Mouse (Mus musculus) midbrain, embryonic 16.5 days (tissue): Measurements from ENCODE around the gene Lims1. TPM values are rescaled to one million over a fixed set of nuclear protein-coding genes. Genes with fewer than 3 reads are reported as not detected.

Experiments
- ATAC-seq: fragments of 200-750 bp; cut with Nextera tagmentation; 2 replicates; pipeline ENCODE4 v1.8.0; 2017; ENCODE audit warnings: moderate TSS enrichment
- H3K27ac ChIP-seq: fragments of 300-500 bp; sonication (generic); 2 replicates; pipeline ENCODE4 v1.5.1; 2014; ENCODE audit warnings: mild to moderate bottlenecking, low read length, mixed read lengths
- H3K27me3 ChIP-seq: fragments of 300-500 bp; sonication (generic); 2 replicates; pipeline ENCODE4 v1.6.1; 2014; ENCODE audit warnings: low read depth, low read length, mixed read lengths; ENCODE audit not compliant: control insufficient read depth, insufficient read depth
- H3K36me3 ChIP-seq: fragments of 300-500 bp; sonication (generic); 2 replicates; pipeline ENCODE4 v1.6.1; 2014; ENCODE audit warnings: mild to moderate bottlenecking, low read length, moderate library complexity, mixed read lengths; ENCODE audit not compliant: control insufficient read depth, insufficient read depth
- H3K4me1 ChIP-seq: fragments of 300-500 bp; sonication (generic); 2 replicates; pipeline ENCODE4 v1.6.1; 2014; ENCODE audit warnings: mild to moderate bottlenecking, low read length, mixed read lengths; ENCODE audit not compliant: control insufficient read depth, insufficient read depth
- H3K4me2 ChIP-seq: fragments of 300-500 bp; sonication (generic); 2 replicates; pipeline ENCODE4 v1.6.1; 2014; ENCODE audit warnings: mild to moderate bottlenecking, low read length, mixed read lengths
- H3K4me3 ChIP-seq: fragments of 300-500 bp; sonication (generic); 2 replicates; pipeline ENCODE4 v1.5.1; 2014; ENCODE audit warnings: low read depth, mild to moderate bottlenecking, low read length, moderate library complexity, mixed read lengths
- H3K9ac ChIP-seq: fragments of 300-500 bp; sonication (generic); 2 replicates; pipeline ENCODE4 v1.6.1; 2014; ENCODE audit warnings: low read depth, low read length, mixed read lengths
- H3K9me3 ChIP-seq: fragments of 300-500 bp; sonication (generic); replicated peaks from 2 replicates; pipeline ENCODE4 v1.6.1; 2014; ENCODE audit warnings: mild to moderate bottlenecking, low read length, mixed read lengths; ENCODE audit not compliant: control insufficient read depth, poor library complexity, severe bottlenecking
- WGBS: fragments of 180-500 bp; shearing (Covaris S2); extraction: QIAGEN DNeasy Blood & Tissue Kit; methylation state at CpG from one replicate; pipeline ENCODE4 v1.1.7; 2014; 5-methylcytosine and 5-hydroxymethylcytosine counted together
- polyA plus RNA-seq: library from polyadenylated mRNA; unstranded; fragments of >200 nt; fragmentation: Nextera tagmentation; extraction: Ambion mirVana; gene quantifications from 2 replicates; pipeline ENCODE4 v1.2.1, GENCODE M21; 2015

Gene Lims1
- polyA plus RNA-seq, result 47.1 and 54.0 TPM in 2 replicates

GRCm38 (mm10) chr10:58323028-58323991, at the start of gene Lims1:
Gene Lims1, plus strand, starts transcription at chr10:58323466.
- Histone ChIP-seq H3K9ac (peak within 1 kb of the TSS; percentile 91), H3K9me3 (no peaks in the 10 kb centered on the region; the same call in 1 of the 2 replicates), H3K4me2 (peak within 1 kb of the TSS; percentile 67), H3K36me3 (no peaks in the 10 kb centered on the region), H3K4me3 (peak within 1 kb of the TSS; percentile 92), H3K27me3 (no peaks in the 10 kb centered on the region), H3K4me1 (peaks cover 22% of the 10 kb centered on the region), H3K27ac (peak within 1 kb of the TSS; percentile 82)
- ATAC-seq, result peak; percentile 98
- under 1% methylated on average over 85 of the region's 86 CpGs for WGBS

GRCm38 (mm10) chr10:58282238-58282637, 41.0 kb upstream of the Lims1 start:
- Histone ChIP-seq H3K4me1 (no peaks in the 10 kb centered on the region), H3K4me2 (no peak overlapping the region), H3K36me3 (peaks cover 38% of the 10 kb centered on the region), H3K9me3 (no peaks in the 10 kb centered on the region), H3K27me3 (no peaks in the 10 kb centered on the region), H3K4me3 (no peak overlapping the region), H3K27ac (no peak overlapping the region), H3K9ac (no peak overlapping the region)
- no peak for ATAC-seq
- WGBS, result 96% methylated on average over 7 of the region's 7 CpGs

DNA sequence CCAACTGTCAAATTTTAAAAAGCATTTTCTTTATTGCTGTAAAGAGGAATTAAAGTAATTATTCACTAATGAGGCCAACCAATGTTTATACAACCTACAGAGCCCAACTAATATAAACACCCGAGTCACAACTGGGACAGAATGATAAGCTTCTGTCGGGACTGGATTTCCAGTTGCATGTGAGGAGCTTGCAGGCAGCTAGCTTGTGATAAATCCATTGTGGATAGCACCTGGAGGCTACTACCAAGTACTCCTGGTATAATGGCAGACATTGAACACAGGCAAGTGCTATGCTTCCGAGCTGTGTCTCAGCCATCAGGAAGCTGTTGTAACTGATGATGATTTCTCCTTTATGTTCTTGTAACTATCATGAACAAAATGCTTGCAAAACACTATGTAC, 32.5 kb upstream of the Lims1 start:
- Histone ChIP-seq H3K27ac (no peak overlapping the region), H3K27me3 (no peaks in the 10 kb centered on the region), H3K9ac (no peak overlapping the region), H3K9me3 (no peaks in the 10 kb centered on the region), H3K4me2 (no peak overlapping the region), H3K36me3 (peaks cover 55% of the 10 kb centered on the region), H3K4me1 (no peaks in the 10 kb centered on the region), H3K4me3 (no peak overlapping the region)
- WGBS, result 94% methylated on average over 3 of the region's 3 CpGs
- no peak for ATAC-seq

GRCm38 (mm10) chr10:58294246-58294645, 29.0 kb upstream of the Lims1 start:
- H3K4me1 ChIP-seq, result no peaks in the 10 kb centered on the region
- H3K9ac ChIP-seq, result no peak overlapping the region
- H3K27ac ChIP-seq, result no peak overlapping the region
- H3K9me3 ChIP-seq, result no peaks in the 10 kb centered on the region
- 92% methylated on average over 3 of the region's 3 CpGs for WGBS
- no peak overlapping the region for H3K4me2 ChIP-seq
- no peak overlapping the region for H3K4me3 ChIP-seq
- no peak for ATAC-seq
- H3K27me3 ChIP-seq, result no peaks in the 10 kb centered on the region
- peaks cover 71% of the 10 kb centered on the region for H3K36me3 ChIP-seq

- H3K27ac ChIP-seq, result no peak overlapping the region
- H3K27me3 ChIP-seq, result no peaks in the 10 kb centered on the region
- H3K9ac ChIP-seq, result no peak overlapping the region
- no peak overlapping the region for H3K4me2 ChIP-seq
- 96% methylated on average over 3 of the region's 3 CpGs for WGBS
- no peak for ATAC-seq
- no peaks in the 10 kb centered on the region for H3K9me3 ChIP-seq
- no peaks in the 10 kb centered on the region for H3K4me1 ChIP-seq
- H3K4me3 ChIP-seq, result no peak overlapping the region
- H3K36me3 ChIP-seq, result peaks cover 70% of the 10 kb centered on the region
Measured at GRCm38 (mm10) chr10:58295605-58296004, 27.7 kb upstream of the Lims1 start.

DNA sequence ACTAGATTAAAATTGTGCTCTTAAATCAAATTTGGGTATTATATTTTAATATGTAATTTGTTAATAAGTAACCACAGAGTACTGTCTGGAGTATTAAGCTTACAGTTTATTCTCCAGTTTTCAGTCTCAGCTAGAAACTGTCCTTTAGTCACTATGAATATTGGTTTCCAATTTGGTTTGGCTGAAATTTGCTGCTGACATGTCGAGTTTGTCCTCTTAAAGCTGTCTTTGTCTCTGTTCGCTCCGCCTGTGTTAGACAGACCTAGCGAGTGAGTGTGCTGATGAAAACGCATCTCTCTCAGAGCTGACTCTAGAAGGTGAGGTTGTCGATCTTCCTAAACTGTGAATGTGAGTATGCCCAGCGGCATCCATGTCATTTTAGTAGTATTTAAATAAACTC, 18.3 kb upstream of the Lims1 start:
- no peaks in the 10 kb centered on the region for H3K9me3 ChIP-seq
- H3K4me2 ChIP-seq, result no peak overlapping the region
- 89% methylated on average over 7 of the region's 7 CpGs for WGBS
- H3K27me3 ChIP-seq, result no peaks in the 10 kb centered on the region
- H3K4me1 ChIP-seq, result no peaks in the 10 kb centered on the region
- H3K9ac ChIP-seq, result no peak overlapping the region
- H3K27ac ChIP-seq, result no peak overlapping the region
- no peak for ATAC-seq
- H3K36me3 ChIP-seq, result peaks cover 32% of the 10 kb centered on the region
- H3K4me3 ChIP-seq, result no peak overlapping the region

DNA sequence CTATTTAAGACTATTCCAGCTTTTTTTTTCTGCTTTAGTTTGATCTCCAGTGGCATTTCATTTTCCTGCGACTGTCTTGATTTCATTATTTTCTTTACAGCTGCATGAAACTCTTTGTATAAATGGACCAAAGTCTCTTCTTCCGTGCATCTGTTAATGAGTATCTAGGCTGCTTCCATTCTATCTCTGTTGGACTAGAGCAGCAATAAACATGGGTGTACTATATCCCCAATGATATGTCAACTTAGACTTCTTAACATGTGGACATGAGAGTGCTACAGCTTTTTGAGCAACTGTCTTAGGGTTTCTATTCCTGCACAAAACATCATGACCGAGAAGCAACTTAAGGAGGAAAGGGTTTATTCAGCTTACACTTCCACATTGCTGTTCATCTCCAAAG, 16.4 kb upstream of the Lims1 start:
- Histone ChIP-seq H3K4me3 (no peak overlapping the region), H3K4me2 (no peak overlapping the region), H3K27ac (no peak overlapping the region), H3K36me3 (peaks cover 35% of the 10 kb centered on the region), H3K4me1 (no peaks in the 10 kb centered on the region), H3K9me3 (no peaks in the 10 kb centered on the region), H3K27me3 (no peaks in the 10 kb centered on the region), H3K9ac (no peak overlapping the region)
- no peak for ATAC-seq
- 91% methylated on average over 3 of the region's 3 CpGs for WGBS

- peaks cover 3% of the 10 kb centered on the region; the same call in 1 of the 2 replicates for H3K9me3 ChIP-seq
- H3K9ac ChIP-seq, result no peak overlapping the region
- H3K36me3 ChIP-seq, result peaks cover 33% of the 10 kb centered on the region
- no peaks in the 10 kb centered on the region for H3K27me3 ChIP-seq
- WGBS, result 78% methylated on average over 1 of the region's 1 CpGs
- no peak overlapping the region for H3K27ac ChIP-seq
- H3K4me3 ChIP-seq, result no peak overlapping the region
- H3K4me1 ChIP-seq, result no peaks in the 10 kb centered on the region
- ATAC-seq, result no peak
- H3K4me2 ChIP-seq, result no peak overlapping the region
Measured at GRCm38 (mm10) chr10:58310791-58311190, 12.5 kb upstream of the Lims1 start.

GRCm38 (mm10) chr10:58312887-58313286, 10.4 kb upstream of the Lims1 start:
- Histone ChIP-seq H3K4me3 (no peak overlapping the region), H3K9ac (no peak overlapping the region), H3K9me3 (peaks cover 3% of the 10 kb centered on the region; the same call in 1 of the 2 replicates), H3K36me3 (peaks cover 27% of the 10 kb centered on the region), H3K4me2 (no peak overlapping the region), H3K27me3 (no peaks in the 10 kb centered on the region), H3K4me1 (no peaks in the 10 kb centered on the region), H3K27ac (no peak overlapping the region)
- WGBS, result 97% methylated on average over 5 of the region's 5 CpGs
- ATAC-seq, result no peak
